Mouse (Mus musculus) embryo, embryonic 11 days (tissue): ENCODE measurements around the gene Vezf1.

ENCODE experiments used
- DNase-seq: peaks from one replicate; pipeline ENCODE4 v3.0.0-alpha.2; 2015

The Vezf1 gene

DNA sequence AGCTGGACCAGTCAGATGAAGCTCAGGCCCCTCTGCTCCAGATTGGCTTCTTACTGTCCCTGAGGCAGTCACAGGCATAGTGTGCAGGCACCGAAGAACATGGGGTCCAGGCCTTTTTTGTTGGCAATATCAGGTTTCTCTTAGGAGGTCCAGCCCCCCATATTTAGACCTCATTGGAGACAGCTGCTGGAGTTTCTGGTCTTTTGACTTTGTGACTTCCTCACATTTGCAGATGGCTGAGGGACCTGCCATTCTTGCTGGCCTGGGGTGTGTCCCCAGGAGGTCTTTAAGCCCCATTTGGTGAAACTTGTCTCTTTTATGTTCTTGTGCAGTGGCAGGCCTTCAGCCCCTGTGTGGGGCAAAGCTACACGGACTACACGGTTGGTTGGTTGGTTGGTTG lies 61.2 kb downstream of the Vezf1 start:
- no peak for DNase-seq

DNA sequence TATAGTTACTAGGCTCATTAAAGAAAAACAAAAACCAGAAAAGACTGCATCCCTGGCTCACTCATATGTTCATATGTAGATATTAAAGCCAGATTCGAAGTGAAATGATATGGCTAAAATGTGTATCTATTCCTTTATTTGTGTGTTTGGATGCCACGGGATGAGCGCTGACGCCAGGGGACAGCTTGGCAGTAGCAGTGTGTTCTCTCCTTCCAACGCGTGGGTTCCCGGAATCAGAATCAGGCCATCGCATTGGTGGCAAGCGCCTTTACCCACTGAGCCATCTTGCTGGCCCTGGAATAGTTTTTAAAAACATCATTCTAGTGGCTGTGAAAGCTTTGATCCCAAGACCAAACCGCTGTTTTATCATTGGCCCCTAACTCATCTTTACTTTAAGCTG lies 61.9 kb downstream of the Vezf1 start:
- no peak for DNase-seq

DNA sequence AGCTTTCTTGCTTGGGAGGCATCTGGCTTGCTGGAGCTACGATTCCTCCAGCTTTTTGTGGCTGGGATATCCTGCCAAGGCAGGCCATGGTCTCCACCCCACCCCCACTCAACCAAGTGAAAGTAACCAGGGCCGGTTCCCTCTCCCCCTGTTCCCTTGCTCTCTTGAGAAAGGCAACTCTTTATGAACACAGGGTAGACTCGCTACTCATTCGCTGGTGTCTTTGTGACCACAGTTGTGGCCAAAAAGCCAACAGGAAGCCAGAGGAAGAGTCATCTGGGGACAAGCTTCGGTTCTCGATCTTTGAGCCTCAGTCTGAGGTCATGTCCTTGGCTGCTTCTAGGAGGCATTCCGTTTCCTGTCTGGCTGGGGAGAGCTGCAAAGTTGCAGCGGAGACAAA lies 63.8 kb downstream of the Vezf1 start:
- no peak for DNase-seq
